Mouse (Mus musculus) ES-E14 (cell line): ENCODE results near the gene Cyp2d22. TPM values are rescaled to one million over a fixed set of nuclear protein-coding genes. Genes with fewer than 3 reads are reported as not detected.
A peak's percentile ranks its signal among the peaks of the same experiment; 100 is the strongest.

Experiments
- DNase-seq: peaks from one replicate; pipeline ENCODE4 v3.0.0-alpha.2; 2013; ENCODE audit warnings: low read depth, low spot score
- H3K27ac ChIP-seq: 2 replicates; pipeline ENCODE4 v1.5.1; 2012; ENCODE audit warnings: low read depth, mild to moderate bottlenecking, low read length, moderate library complexity, mixed read lengths; ENCODE audit not compliant: poor library complexity, insufficient read depth, severe bottlenecking
- H3K36me3 ChIP-seq: 2 replicates; pipeline ENCODE4 v1.6.1; 2012; ENCODE audit warnings: mild to moderate bottlenecking, low read length, moderate library complexity, mixed read lengths; ENCODE audit not compliant: control insufficient read depth, poor library complexity, insufficient read depth, severe bottlenecking
- H3K4me1 ChIP-seq, 2 experiments: fragments of 150-350 bp in 1 of 2; sonication (generic) in 1 of 2; 2 replicates each; pipeline ENCODE4 v1.6.1; 2012; ENCODE audit warnings: low read length in 2 of 2, mild to moderate bottlenecking in 1 of 2, mixed read lengths in 1 of 2; ENCODE audit not compliant: control insufficient read depth in 2 of 2, insufficient read depth in 2 of 2, poor library complexity in 1 of 2
- H3K4me3 ChIP-seq, 2 experiments: fragments of 150-350 bp in 1 of 2; sonication (generic) in 1 of 2; 2 replicates each; pipeline ENCODE4 v1.5.1; 2012; ENCODE audit warnings: low read length in 2 of 2, low read depth in 1 of 2, mild to moderate bottlenecking in 1 of 2, mixed read lengths in 1 of 2; ENCODE audit not compliant: insufficient read depth in 1 of 2, poor library complexity in 1 of 2, severe bottlenecking in 1 of 2
- H3K9ac ChIP-seq: 2 replicates; pipeline ENCODE4 v1.6.1; 2012; ENCODE audit warnings: low read depth, mild to moderate bottlenecking, low read length, mixed read lengths; ENCODE audit not compliant: poor library complexity, insufficient read depth, severe bottlenecking
- H3K9me3 ChIP-seq: fragments of 150-350 bp; sonication (generic); 2 replicates; pipeline ENCODE4 v1.6.1; 2012; ENCODE audit warnings: low read depth, mild to moderate bottlenecking, low read length; ENCODE audit not compliant: control insufficient read depth, insufficient read depth
- CHD2 ChIP-seq: IDR thresholded peaks from 2 replicates; pipeline ENCODE4 v1.6.1; 2014; ENCODE audit warnings: mild to moderate bottlenecking, low read depth, low read length, inconsistent platforms
- HCFC1 ChIP-seq: IDR thresholded peaks from 2 replicates; pipeline ENCODE4 v1.6.1; 2012; ENCODE audit warnings: low read length, inconsistent platforms, borderline replicate concordance; ENCODE audit not compliant: insufficient read depth
- MAFK ChIP-seq: IDR thresholded peaks from 2 replicates; pipeline ENCODE4 v1.6.1; 2014; ENCODE audit warnings: mild to moderate bottlenecking, low read depth, low read length, inconsistent platforms; ENCODE audit not compliant: insufficient read depth
- ZC3H11A ChIP-seq: IDR thresholded peaks from 2 replicates; pipeline ENCODE4 v1.6.1; 2012; ENCODE audit warnings: low read depth, mild to moderate bottlenecking, inconsistent platforms, low read length, borderline replicate concordance
- ZNF384 ChIP-seq: IDR thresholded peaks from 2 replicates; pipeline ENCODE4 v1.6.1; 2012; ENCODE audit warnings: low read depth, low read length, inconsistent platforms
- in situ Hi-C, 2 experiments: fragments of 600-800 bp; cut with MboI; formaldehyde crosslinking; loops; one replicate each; pipeline ENCODE4 v1.15.1; 2025; ENCODE audit warnings: low sequenced_read_pairs in 2 of 2, inconsistent platforms in 1 of 2; ENCODE audit not compliant: unreplicated experiment in 2 of 2
- total RNA-seq: library from RNA; depleted of rRNA; stranded (reverse); fragments of 300-350 nt; gene quantifications from 2 replicates; pipeline ENCODE4 v1.2.3, GENCODE M21; 2012

Gene Cyp2d22
- total RNA-seq, 1 experiment: 0.94 TPM

DNA sequence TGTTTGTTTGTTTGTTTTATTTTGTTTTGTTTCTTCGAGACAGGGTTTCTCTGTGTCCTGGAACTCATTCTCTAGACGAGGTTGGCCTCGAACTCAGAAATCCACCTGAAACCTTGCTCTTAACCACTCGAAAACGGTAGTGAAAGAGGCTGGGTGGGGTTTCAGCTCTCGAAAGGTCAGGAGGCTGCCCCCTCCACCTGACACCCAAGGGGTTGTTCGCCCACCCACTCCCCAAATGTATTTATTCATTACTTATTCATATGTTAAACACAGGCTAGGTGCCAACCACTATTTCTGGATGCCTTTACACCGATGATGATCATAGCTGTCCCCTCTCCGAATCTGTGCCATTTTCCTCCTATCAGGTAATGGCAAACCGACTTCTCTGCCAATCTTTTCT lies 40.9 kb downstream of the Cyp2d22 start:
- Histone ChIP-seq H3K4me1 (peaks cover 10 to 12% of the 10 kb centered on the region in 2 experiments; a peak in 3 of 4 replicates), H3K4me3 (peak overlapping the region in 1 of 2 experiments; percentile 74; a peak in 2 of 4 replicates), H3K27ac (no peak overlapping the region), H3K36me3 (peaks cover 16% of the 10 kb centered on the region; the same call in 1 of the 2 replicates), H3K9ac (no peak overlapping the region), H3K9me3 (no peaks in the 10 kb centered on the region)
- DNase-seq: no peak
- TF ChIP-seq ZC3H11A (no peak), ZNF384 (no peak), HCFC1 (no peak), CHD2 (no peak), MAFK (no peak)
- in situ Hi-C loops: no loop called here

DNA sequence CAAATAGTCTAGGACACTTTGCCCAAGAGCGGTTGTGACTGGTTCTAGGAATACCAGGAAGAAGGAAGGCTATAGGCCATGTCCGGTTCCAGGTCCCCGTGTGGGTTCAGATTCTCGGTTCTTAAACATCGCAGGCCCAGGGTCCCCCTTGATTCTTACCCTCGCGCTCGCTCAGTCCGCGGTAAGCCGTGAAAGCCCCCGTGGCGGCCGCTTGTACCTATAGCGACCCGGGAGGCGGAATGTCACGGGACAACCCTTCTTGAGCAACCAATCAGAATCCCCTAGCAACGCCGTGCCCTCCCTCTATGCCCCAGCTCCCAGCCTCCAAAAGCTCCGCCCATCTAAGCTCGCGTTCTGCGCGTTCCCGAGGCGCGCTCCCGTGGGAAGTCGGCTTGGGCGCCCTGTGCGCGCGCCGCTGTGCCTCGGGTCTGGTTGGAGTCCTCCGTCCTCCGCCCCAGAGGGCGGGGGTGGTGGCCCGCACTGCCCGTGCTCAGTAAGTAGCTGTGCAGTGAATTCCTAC lies 41.4 kb downstream of the Cyp2d22 start, which contains the start of the genes Naga, Pheta2 and Smdt1:
TSS of gene Naga (minus strand) at position 333 of the 520 bp plus-strand sequence.
TSS of gene Pheta2 (plus strand) at position 350 of the 520 bp plus-strand sequence.
TSS of gene Smdt1 (plus strand) at position 367 of the 520 bp plus-strand sequence.
- peak within 1 kb of the TSS; percentile 65 to 74 for H3K4me3 ChIP-seq
- no peak within 1 kb of the TSS for H3K27ac ChIP-seq
- peak; percentile 98 for DNase-seq
- H3K4me1 ChIP-seq: peaks cover 10 to 12% of the 10 kb centered on the region in 2 experiments; a peak in 3 of 4 replicates
- in situ Hi-C loops: no loop called here
- peak within 1 kb of the TSS; percentile 77 for H3K9ac ChIP-seq
- peaks cover 16% of the 10 kb centered on the region; the same call in 1 of the 2 replicates for H3K36me3 ChIP-seq
- H3K9me3 ChIP-seq: no peaks in the 10 kb centered on the region
- TF ChIP-seq MAFK (no peak), HCFC1 (no peak), CHD2 (no peak), ZC3H11A (no peak), ZNF384 (no peak)

DNA sequence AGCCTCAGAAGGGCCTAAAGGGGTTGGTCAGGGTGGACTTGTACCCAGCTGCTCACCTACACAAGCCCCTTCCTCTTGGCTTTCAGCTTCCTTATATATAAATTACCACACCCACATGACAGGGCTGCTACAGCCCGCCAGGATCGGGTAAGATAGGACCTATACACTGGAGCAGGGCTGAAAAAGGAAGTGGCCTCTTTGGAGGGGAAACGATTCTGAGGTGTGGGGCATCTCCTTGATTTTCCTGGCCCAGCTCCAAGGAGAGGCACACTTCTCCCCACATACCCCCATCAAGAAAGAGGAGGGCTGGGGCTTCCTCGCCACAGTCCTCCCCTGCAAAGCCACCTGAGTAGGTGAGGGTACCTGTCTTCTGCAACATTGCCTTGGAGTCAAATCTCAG lies 42.2 kb downstream of the Cyp2d22 start:
- Histone ChIP-seq H3K9me3 (no peaks in the 10 kb centered on the region), H3K4me3 (peak overlapping the region; percentile 65 to 74), H3K36me3 (peaks cover 16% of the 10 kb centered on the region; the same call in 1 of the 2 replicates), H3K9ac (peak overlapping the region; percentile 77), H3K27ac (no peak overlapping the region), H3K4me1 (peaks cover 10 to 12% of the 10 kb centered on the region in 2 experiments; a peak in 3 of 4 replicates)
- in situ Hi-C loops: no loop called here
- no peak for TF ChIP-seq ZC3H11A
- TF ChIP-seq MAFK: no peak
- TF ChIP-seq HCFC1: no peak
- TF ChIP-seq ZNF384: no peak
- TF ChIP-seq CHD2: no peak
- no peak for DNase-seq

DNA sequence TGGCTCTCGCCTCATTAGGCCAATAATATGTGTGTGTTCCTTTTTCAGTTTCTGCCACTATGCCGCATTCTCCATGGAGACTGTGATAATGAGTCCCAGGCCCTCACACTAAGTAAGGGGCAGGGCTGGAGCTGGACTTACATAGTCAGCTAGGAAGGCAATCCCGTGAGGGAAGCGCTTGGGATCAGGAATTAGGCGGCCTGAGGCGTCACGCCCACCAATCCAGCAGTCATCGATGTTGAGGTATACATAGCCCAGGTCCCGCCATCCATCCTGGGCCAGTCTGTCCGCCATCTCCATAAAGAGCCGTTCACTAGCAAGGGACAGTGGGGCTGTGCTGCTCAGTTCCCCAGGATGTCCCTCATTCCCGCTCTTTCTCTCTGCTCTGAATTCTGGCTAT lies 43.4 kb downstream of the Cyp2d22 start:
- H3K36me3 ChIP-seq: peaks cover 16% of the 10 kb centered on the region; the same call in 1 of the 2 replicates
- H3K27ac ChIP-seq: no peak overlapping the region
- no peak overlapping the region for H3K4me3 ChIP-seq
- H3K9me3 ChIP-seq: no peaks in the 10 kb centered on the region
- peaks cover 9 to 12% of the 10 kb centered on the region in 2 experiments; a peak in 3 of 4 replicates for H3K4me1 ChIP-seq
- in situ Hi-C loops: no loop called here
- no peak for TF ChIP-seq ZC3H11A
- no peak for TF ChIP-seq HCFC1
- TF ChIP-seq CHD2: no peak
- TF ChIP-seq ZNF384: no peak
- H3K9ac ChIP-seq: no peak overlapping the region
- no peak for DNase-seq
